Mouse (Mus musculus): ENCODE measurements around the gene Pias4.

The Pias4 gene

DNA sequence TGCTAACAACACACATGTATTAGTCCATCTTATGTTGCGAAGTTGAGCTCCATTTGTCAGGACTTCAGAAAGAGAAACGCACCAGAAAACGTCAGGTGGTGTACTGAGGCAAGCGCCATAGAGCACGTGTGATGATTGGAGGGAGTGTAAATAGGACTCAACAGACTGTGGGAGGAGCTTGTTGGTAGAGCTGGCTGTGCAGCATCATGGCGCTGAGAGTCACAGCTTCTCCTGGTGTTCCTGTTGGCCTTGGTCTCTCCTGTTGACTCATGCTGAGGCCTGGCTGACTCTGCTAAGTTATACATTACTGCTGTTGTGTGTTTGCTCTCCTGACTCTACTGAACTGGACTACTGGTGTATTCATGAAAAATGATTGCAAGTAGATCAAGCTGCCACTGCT lies 54.8 kb downstream of the Pias4 start:
- in situ Hi-C loops (cut with MboI; ENCODE audit: unreplicated experiment in 2 of 2): no loop called here

- in situ Hi-C loops (cut with MboI; ENCODE audit: unreplicated experiment in 2 of 2): no loop called here
These were observed 61.5 kb downstream of the Pias4 start for GRCm38 (mm10) chr10:81106113-81106721.

DNA sequence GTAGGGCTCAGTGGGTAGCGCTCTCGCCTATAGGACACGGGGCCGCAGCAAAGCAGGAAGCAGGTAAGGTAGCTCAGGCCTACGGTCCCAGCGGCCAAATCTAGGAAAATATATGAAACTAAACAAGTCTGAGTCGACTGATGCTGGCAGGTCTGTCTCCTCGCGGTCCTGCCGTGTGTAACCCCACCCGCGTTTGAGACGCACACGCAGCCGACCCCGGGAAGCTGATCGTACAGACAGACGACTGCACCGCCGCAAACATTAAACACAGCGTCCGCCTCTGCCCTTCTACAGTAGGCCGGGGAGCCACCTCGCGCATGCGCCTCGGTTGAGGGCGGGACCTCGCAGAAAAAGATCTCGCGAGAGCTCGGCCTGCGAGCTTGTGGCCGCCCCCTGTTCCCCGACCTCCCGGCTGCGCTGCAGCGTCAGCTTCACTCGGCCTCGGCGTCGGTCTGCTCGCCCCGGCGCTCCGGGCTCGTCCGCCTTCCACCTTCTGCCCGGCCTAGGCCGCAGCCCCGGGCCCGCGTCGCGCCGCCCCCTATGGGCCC lies 62.1 kb downstream of the Pias4 start, which contains the start of gene Map2k2:
Gene Map2k2 (plus strand): TSS at position 351 of the 548 bp plus-strand sequence.
- in situ Hi-C loops (cut with MboI; ENCODE audit: unreplicated experiment in 2 of 2): no loop called here

Measured in v-Abl transformed pro-B cells (cell line).